ENCODE assay signal across 11 mouse cellular contexts in the genomic region with DNA sequence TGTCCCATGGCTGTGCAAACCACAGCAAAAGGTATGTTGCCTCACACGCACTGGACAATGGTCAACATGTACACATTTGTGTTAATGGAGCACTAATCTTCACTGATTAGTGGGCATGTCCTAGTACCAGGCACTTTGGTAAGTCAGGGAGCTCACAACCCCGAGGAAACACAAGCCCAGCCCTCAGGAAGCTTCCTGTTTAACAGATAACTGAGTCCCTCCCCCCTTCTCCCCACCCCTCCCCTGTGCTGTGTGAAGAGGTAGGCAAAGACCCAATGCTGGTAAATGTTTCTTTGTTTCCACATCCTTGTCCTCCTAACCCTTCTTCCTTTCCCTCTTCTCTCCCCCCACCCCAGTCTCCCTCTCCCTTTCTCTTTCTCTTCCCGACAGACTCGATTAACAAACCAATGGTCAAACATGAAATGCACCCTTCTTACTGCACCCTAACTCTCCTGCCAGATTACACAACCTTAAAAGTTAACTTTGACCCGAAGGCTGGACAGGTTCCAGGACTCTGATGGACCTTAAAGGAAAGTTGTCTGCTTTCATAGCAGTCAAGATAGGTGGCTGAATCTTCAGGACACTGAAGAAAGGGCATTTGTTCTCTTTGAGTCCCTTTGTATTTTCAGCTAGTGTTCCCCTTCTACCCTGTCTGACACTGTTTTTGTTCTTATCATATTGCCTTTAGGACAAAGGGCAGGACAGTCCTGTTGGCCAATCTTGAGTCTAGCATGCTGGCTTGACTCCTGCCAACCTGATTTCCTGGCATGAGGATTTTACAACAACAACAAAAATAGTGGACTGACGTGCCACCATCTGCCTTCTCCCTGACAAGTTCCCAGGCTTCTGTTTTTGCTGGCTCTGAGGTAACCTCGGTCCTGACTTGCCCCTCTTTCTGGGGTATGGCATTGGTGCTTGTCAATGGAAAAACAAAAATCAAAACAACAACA. TPM values are rescaled to one million over a fixed set of nuclear protein-coding genes. Genes with fewer than 3 reads are reported as not detected.
DNase-seq lines count a peak whose midpoint lies in the region; ATAC-seq lines count a peak whose summit lies in the region.
"Had no signal": no experiment of that assay in that cellular context is flagged by ENCODE, and none has a peak within 500 bp of the region (broad histone marks: within the 10 kb centered on the region; RNA-seq: fewer than 3 reads in every experiment).

No protein-coding gene starts in this region.

- no peaks in the 10 kb centered on the region for H3K4me1 ChIP-seq in hindbrain, embryonic 16.5 days (ENCODE audit: control insufficient read depth, insufficient read depth, low read depth, low read length)
- H3K4me1 ChIP-seq: midbrain, embryonic 12.5 days had no signal

- no peak overlapping the region for H3K27ac ChIP-seq in hindbrain, embryonic 16.5 days (ENCODE audit: low read depth, low read length)
- H3K27ac ChIP-seq: hindbrain, embryonic 14.5 days; midbrain, embryonic 12.5 days had no signal

- H3K27me3 ChIP-seq in hindbrain, embryonic 16.5 days (replicated peaks; ENCODE audit: control insufficient read depth, insufficient read depth, low read length): no peaks in the 10 kb centered on the region
- H3K27me3 ChIP-seq: midbrain, embryonic 12.5 days had no signal

- no peak overlapping the region for H3K4me2 ChIP-seq in hindbrain, embryonic 16.5 days (ENCODE audit: low read length)
- H3K4me2 ChIP-seq: hindbrain, embryonic 14.5 days; midbrain, embryonic 12.5 days had no signal

- DNase-seq in cerebellum, postnatal 4 days (ENCODE audit: low spot score in 2 of 2): no peak
- peak; percentile 60 to 68 for DNase-seq in cerebellum, postnatal 25 days
- peak; percentile 76 to 81 for DNase-seq in kidney, postnatal 36 days
- DNase-seq in frontal cortex, postnatal 14 days (ENCODE audit: low spot score in 2 of 2): no peak
- no peak for DNase-seq in gastrocnemius, adult 18-20 months (ENCODE audit: low spot score)
- DNase-seq: embryo, embryonic 11 days had no signal

- no peak overlapping the region for H3K4me3 ChIP-seq in hindbrain, embryonic 16.5 days (ENCODE audit: low read length)
- H3K4me3 ChIP-seq: midbrain, embryonic 12.5 days had no signal

- H3K9me3 ChIP-seq in hindbrain, embryonic 16.5 days (ENCODE audit: control insufficient read depth, low read length): no peaks in the 10 kb centered on the region
- H3K9me3 ChIP-seq: midbrain, embryonic 12.5 days had no signal

- no peaks in the 10 kb centered on the region for H3K36me3 ChIP-seq in hindbrain, embryonic 16.5 days (ENCODE audit: control insufficient read depth, insufficient read depth, low read length)
- H3K36me3 ChIP-seq: midbrain, embryonic 12.5 days had no signal

- WGBS in hindbrain, embryonic 16.5 days: 72% methylated on average over 7 of the region's 7 CpGs

- H3K9ac ChIP-seq in hindbrain, embryonic 16.5 days (ENCODE audit: low read depth, low read length): no peak overlapping the region
- H3K9ac ChIP-seq: hindbrain, embryonic 14.5 days; midbrain, embryonic 12.5 days had no signal

- ATAC-seq in cerebellum, adult (ENCODE audit: insufficient number of reproducible peaks, low FRiP score, low TSS enrichment): peak; percentile 78
- ATAC-seq in CD4-positive, CD25-positive, alpha-beta regulatory T cell, adult 4 months: peak; percentile 73
- ATAC-seq in hindbrain, embryonic 16.5 days: no peak

RNA-seq across cellular contexts. Expression of a gene that starts 13.0 kb away (rescaled TPM):
- polyA plus RNA-seq in CD4-positive, CD25-positive, alpha-beta regulatory T cell, adult 4 months (2017; shearing (Covaris generic)): 10 to 100 TPM; 12.8 to 17.0 TPM
- 28.5 and 29.5 TPM in 2 replicates for polyA plus RNA-seq in hindbrain, embryonic 16.5 days (2015; fragmentation: Nextera tagmentation; extraction: Ambion mirVana)
- total RNA-seq in gastrocnemius, adult 18-20 months (2021): 10 to 100 TPM; 39.8 to 41.2 TPM

Comparison
In these comparisons a context has a peak if more than half of its experiments do, and no peak if none do; other contexts are left out.
1. DNase-seq: peak in cerebellum, postnatal 25 days (2 of 2) and kidney, postnatal 36 days (2 of 2); none in cerebellum, postnatal 4 days (0 of 2), frontal cortex, postnatal 14 days (0 of 2) and gastrocnemius, adult 18-20 months (single experiment).